Mouse (Mus musculus) MEL (cell line): ENCODE results near the gene Bin2. TPM values are rescaled to one million over a fixed set of nuclear protein-coding genes. Genes with fewer than 3 reads are reported as not detected.

Experiments used
- DNase-seq: peaks from one replicate; pipeline ENCODE4 v3.0.0; 2011; ENCODE audit warnings: low read depth, low spot score
- H3K27ac ChIP-seq: 2 replicates; pipeline ENCODE4 v1.5.1; 2012; ENCODE audit warnings: low read depth, mild to moderate bottlenecking, control low read depth, low read length, moderate library complexity; ENCODE audit not compliant: control insufficient read depth
- H3K27me3 ChIP-seq, 2 experiments: fragments of 150-350 bp in 1 of 2; sonication (generic) in 1 of 2; 2 replicates each; pipeline ENCODE4 v1.6.1; 2012; ENCODE audit warnings: low read length in 2 of 2, mild to moderate bottlenecking in 2 of 2, improper control_type of control experiment in 1 of 2, moderate library complexity in 1 of 2; ENCODE audit not compliant: insufficient read depth in 2 of 2, control insufficient read depth in 1 of 2
- H3K36me3 ChIP-seq, 2 experiments: 2 replicates each; pipeline ENCODE4 v1.6.1; 2012 to 2014; ENCODE audit warnings: low read length in 2 of 2, improper control_type of control experiment in 1 of 2, inconsistent platforms in 1 of 2, mild to moderate bottlenecking in 1 of 2; ENCODE audit not compliant: insufficient read depth in 2 of 2, control insufficient read depth in 1 of 2
- H3K4me1 ChIP-seq, 2 experiments: fragments of 150-350 bp in 1 of 2; sonication (generic) in 1 of 2; 2 replicates each; pipeline ENCODE4 v1.6.1; 2012; ENCODE audit warnings: low read length in 2 of 2, improper control_type of control experiment in 1 of 2, mild to moderate bottlenecking in 1 of 2; ENCODE audit not compliant: insufficient read depth in 2 of 2, control insufficient read depth in 1 of 2
- H3K4me3 ChIP-seq, 2 experiments: fragments of 150-350 bp in 1 of 2; sonication (generic) in 1 of 2; 2 replicates each; pipeline ENCODE4 v1.5.1; 2012; ENCODE audit warnings: low read depth in 2 of 2, low read length in 2 of 2, mild to moderate bottlenecking in 2 of 2, moderate library complexity in 2 of 2, control low read depth in 1 of 2, improper control_type of control experiment in 1 of 2; ENCODE audit not compliant: control insufficient read depth in 1 of 2, insufficient read depth in 1 of 2
- H3K79me2 ChIP-seq: 2 replicates; pipeline ENCODE4 v1.6.1; 2012; ENCODE audit warnings: mild to moderate bottlenecking, low read length, moderate library complexity; ENCODE audit not compliant: control insufficient read depth, poor library complexity, insufficient read depth
- H3K9ac ChIP-seq: 2 replicates; pipeline ENCODE4 v1.6.1; 2012; ENCODE audit warnings: low read depth, mild to moderate bottlenecking, control low read depth, low read length, moderate library complexity; ENCODE audit not compliant: control insufficient read depth, poor library complexity, severe bottlenecking
- H3K9me3 ChIP-seq: fragments of 150-350 bp; sonication (generic); replicated peaks from 2 replicates; pipeline ENCODE4 v1.6.1; 2012; ENCODE audit warnings: mild to moderate bottlenecking, low read length, improper control_type of control experiment, moderate library complexity; ENCODE audit not compliant: insufficient read depth
- EP300 ChIP-seq, 2 experiments: IDR thresholded peaks; 2 replicates each; pipeline ENCODE4 v1.6.1; 2011; ENCODE audit warnings: improper control_type of control experiment in 2 of 2, low read length in 2 of 2, low read depth in 1 of 2, mild to moderate bottlenecking in 1 of 2
- GABPA ChIP-seq: IDR thresholded peaks from 2 replicates; pipeline ENCODE4 v1.6.1; 2012; ENCODE audit warnings: low read depth, mild to moderate bottlenecking, inconsistent platforms, low read length, improper control_type of control experiment, moderate library complexity
- HCFC1 ChIP-seq: IDR thresholded peaks from 2 replicates; pipeline ENCODE4 v1.6.1; 2012; ENCODE audit warnings: low read depth, mild to moderate bottlenecking, inconsistent platforms, low read length, improper control_type of control experiment, moderate library complexity
- JUND ChIP-seq: IDR thresholded peaks from 2 replicates; pipeline ENCODE4 v1.6.1; 2011; ENCODE audit warnings: low read depth, mild to moderate bottlenecking, improper control_type of control experiment, low read length
- MAX ChIP-seq: IDR thresholded peaks from 2 replicates; pipeline ENCODE4 v1.6.1; 2011; ENCODE audit warnings: low read length, improper control_type of control experiment
- MAZ ChIP-seq: IDR thresholded peaks from 2 replicates; pipeline ENCODE4 v1.6.1; 2012; ENCODE audit warnings: low read depth, mild to moderate bottlenecking, inconsistent platforms, low read length, improper control_type of control experiment
- MEF2A ChIP-seq: IDR thresholded peaks from 2 replicates; pipeline ENCODE4 v1.6.1; 2014; ENCODE audit warnings: low read depth, mild to moderate bottlenecking, inconsistent platforms, low read length, improper control_type of control experiment; ENCODE audit not compliant: poor library complexity, insufficient replicate concordance, severe bottlenecking; ENCODE audit errors: extremely low read depth
- MXI1 ChIP-seq: IDR thresholded peaks from 2 replicates; pipeline ENCODE4 v1.6.1; 2011; ENCODE audit warnings: mild to moderate bottlenecking, low read depth, low read length, improper control_type of control experiment
- MYB ChIP-seq: IDR thresholded peaks from 2 replicates; pipeline ENCODE4 v1.6.1; 2011; ENCODE audit warnings: mild to moderate bottlenecking, low read depth, low read length, improper control_type of control experiment
- MYC ChIP-seq: IDR thresholded peaks from 2 replicates; pipeline ENCODE4 v1.6.1; 2011; ENCODE audit warnings: low read depth, mild to moderate bottlenecking, low read length, improper control_type of control experiment, moderate library complexity
- NELFE ChIP-seq: IDR thresholded peaks from 2 replicates; pipeline ENCODE4 v1.6.1; 2011; ENCODE audit warnings: low read depth, low read length, improper control_type of control experiment
- POLR2A ChIP-seq, 2 experiments: IDR thresholded peaks; 2 replicates each; pipeline ENCODE4 v1.6.1; 2011 to 2012; ENCODE audit warnings: low read length in 2 of 2, mild to moderate bottlenecking in 2 of 2, control low read depth in 1 of 2, improper control_type of control experiment in 1 of 2, low read depth in 1 of 2, moderate library complexity in 1 of 2; ENCODE audit not compliant: control insufficient read depth in 1 of 2, insufficient read depth in 1 of 2, poor library complexity in 1 of 2
- SIN3A ChIP-seq: IDR thresholded peaks from 2 replicates; pipeline ENCODE4 v1.6.1; 2012; ENCODE audit warnings: low read length, improper control_type of control experiment, inconsistent platforms
- TCF12 ChIP-seq: IDR thresholded peaks from 2 replicates; pipeline ENCODE4 v1.6.1; 2014; ENCODE audit warnings: low read depth, mild to moderate bottlenecking, inconsistent platforms, low read length, improper control_type of control experiment, moderate library complexity
- UBTF ChIP-seq: IDR thresholded peaks from 2 replicates; pipeline ENCODE4 v1.6.1; 2012; ENCODE audit warnings: low read depth, mild to moderate bottlenecking, inconsistent platforms, low read length, improper control_type of control experiment, moderate library complexity, borderline replicate concordance; ENCODE audit not compliant: insufficient read depth
- USF2 ChIP-seq, 2 experiments: IDR thresholded peaks; 2 replicates each; pipeline ENCODE4 v1.6.1; 2011 to 2012; ENCODE audit warnings: improper control_type of control experiment in 2 of 2, low read length in 2 of 2, borderline replicate concordance in 1 of 2, inconsistent platforms in 1 of 2, low read depth in 1 of 2, mild to moderate bottlenecking in 1 of 2; ENCODE audit not compliant: insufficient read depth in 1 of 2
- polyA plus RNA-seq, 2 experiments: library from polyadenylated mRNA; stranded (reverse) in 1 of 2; unstranded in 1 of 2; fragments of >175 nt in 1 of 2; fragments of >200 nt in 1 of 2; gene quantifications; 2 replicates each; pipeline versions ENCODE4 v1.2.1 to v1.2.4; 2012; ENCODE audit warnings: low replicate concordance in 2 of 2, low read depth in 1 of 2; ENCODE audit not compliant: insufficient read length in 2 of 2, insufficient read depth in 1 of 2, missing spikeins in 1 of 2
- total RNA-seq: library from RNA; depleted of rRNA; stranded (reverse); fragments of 300-350 nt; gene quantifications from 2 replicates; pipeline ENCODE4 v1.2.3, GENCODE M21; 2012

Gene Bin2
- total and polyA plus RNA-seq, 3 experiments, result 79.9 to 128 (median 106) TPM

- peak within 1 kb of the TSS; percentile 71 for H3K9ac ChIP-seq
- no peaks in the 10 kb centered on the region for H3K9me3 ChIP-seq
- H3K27ac ChIP-seq, result no peak within 1 kb of the TSS
- TF ChIP-seq JUND, result no peak
- peak in 1 of 2 experiments; percentile 40; a peak in 1 of 4 replicates for TF ChIP-seq POLR2A (IDR thresholded peaks at IDR 0.05; ENCODE audit: control insufficient read depth in 1 of 2, insufficient read depth in 1 of 2, low read depth in 1 of 2, low read length in 2 of 2, poor library complexity in 1 of 2)
- TF ChIP-seq USF2 (IDR thresholded peaks at IDR 0.05; ENCODE audit: borderline replicate concordance in 1 of 2, insufficient read depth in 1 of 2, low read depth in 1 of 2, low read length in 2 of 2), result no peak
- no peak for TF ChIP-seq NELFE
- 0 out of 2 replicates have a peak, but pooled peaks have one; percentile 13 for TF ChIP-seq HCFC1
- TF ChIP-seq MXI1, result peak; percentile 67
- no peak; the same call in 1 of the 2 replicates for TF ChIP-seq SIN3A
- TF ChIP-seq MYC, result no peak
- peak; percentile 85; the same call in 1 of the 2 replicates for TF ChIP-seq UBTF
- TF ChIP-seq EP300 (IDR thresholded peaks at IDR 0.05; ENCODE audit: low read depth in 1 of 2, low read length in 2 of 2), result peak in 1 of 2 experiments; percentile 2; a peak in 1 of 4 replicates
- TF ChIP-seq MAX, result peak; percentile 51
- TF ChIP-seq TCF12, result no peak
- 0 out of 2 replicates have a peak, but pooled peaks have one; percentile 33 for TF ChIP-seq MYB
- no peak for TF ChIP-seq GABPA
- TF ChIP-seq MEF2A, result no peak
- TF ChIP-seq MAZ, result peak; percentile 8; the same call in 1 of the 2 replicates
- no peaks in the 10 kb centered on the region; the same call in 1 of the 2 replicates for H3K79me2 ChIP-seq
- peak within 1 kb of the TSS; percentile 72 for H3K4me3 ChIP-seq
- H3K4me1 ChIP-seq, result peaks cover 3 to 26% of the 10 kb centered on the region in 2 experiments
- H3K36me3 ChIP-seq, result peaks cover 3 to 9% of the 10 kb centered on the region in 2 experiments; a peak in 3 of 4 replicates
- H3K27me3 ChIP-seq, result 0 out of 4 replicates have a peak, but pooled peaks cover 0 to 2% of the 10 kb centered on the region in 2 experiments
- peak; percentile 65 for DNase-seq
Measured at GRCm38 (mm10) chr15:100636700-100637501, 32.5 kb downstream of the Bin2 start, which contains the start of gene Smagp. Gene Smagp (minus strand): TSS chr15:100636940.
